Mouse (Mus musculus) ES-Bruce4 (cell line): ENCODE results near the gene Mettl7a2.

Source experiments
- CTCF ChIP-seq: IDR thresholded peaks from one replicate; pipeline ENCODE4 v1.8.1; 2011; ENCODE audit warnings: low read depth, low read length
- EP300 ChIP-seq: IDR thresholded peaks from 2 replicates; pipeline ENCODE4 v1.6.1; 2011; ENCODE audit warnings: low read depth, low read length; ENCODE audit not compliant: insufficient read depth
- POLR2A ChIP-seq: IDR thresholded peaks from one replicate; pipeline ENCODE4 v1.8.1; 2011; ENCODE audit warnings: low read length; ENCODE audit not compliant: insufficient read depth

DNA sequence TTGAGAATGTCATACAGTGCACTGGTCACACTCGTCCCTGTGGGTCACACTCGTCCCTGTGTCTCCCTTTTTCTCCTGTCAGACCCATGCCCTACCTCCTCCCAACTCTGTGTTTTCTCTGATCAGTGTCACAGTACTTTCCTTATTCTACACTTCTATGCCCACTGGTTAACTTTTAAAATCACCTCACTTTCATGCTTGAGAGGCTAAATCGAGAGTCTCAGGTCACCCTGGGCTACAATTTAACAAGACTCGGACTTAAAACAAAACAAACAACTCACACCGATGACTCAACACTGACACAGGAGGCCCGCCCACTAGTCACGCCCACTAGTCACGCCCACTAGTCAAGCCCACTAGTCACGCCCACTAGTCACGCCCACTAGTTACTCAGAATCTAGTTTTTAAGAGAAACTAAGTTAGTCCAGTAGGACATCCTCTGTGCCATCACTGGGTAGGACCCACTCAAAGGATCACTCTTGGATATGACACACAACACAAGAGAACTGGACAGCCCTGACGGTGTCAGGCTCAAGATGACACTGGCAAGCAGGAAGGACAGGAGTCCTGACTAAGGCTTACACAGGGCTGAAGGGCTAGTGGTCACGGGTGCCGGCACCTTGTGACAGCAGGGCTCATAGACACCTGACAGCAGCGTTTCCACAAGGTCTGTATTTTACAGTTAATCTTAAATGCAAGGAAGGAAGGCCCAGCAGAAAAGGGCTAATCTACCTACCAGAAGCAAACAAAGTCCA lies 58.1 kb downstream of the Mettl7a2 start:
- no peak for TF ChIP-seq CTCF
- no peak for TF ChIP-seq POLR2A
- TF ChIP-seq EP300 = no peak
